Mouse (Mus musculus) midbrain, embryonic 16.5 days (tissue): ENCODE results near the gene Olfr735. TPM values are rescaled to one million over a fixed set of nuclear protein-coding genes. Genes with fewer than 3 reads are reported as not detected.

Experiments used
- polyA plus RNA-seq: library from polyadenylated mRNA; unstranded; fragments of >200 nt; fragmentation: Nextera tagmentation; extraction: Ambion mirVana; gene quantifications from 2 replicates; pipeline ENCODE4 v1.2.1, GENCODE M21; 2015

The Olfr735 gene
- polyA plus RNA-seq, 1 experiment from 2014 or later, result not detected

Other genes starting within 250 kb of the Olfr735 start
- not detected in 2 replicates for gene Olfr727, start 225.7 kb downstream of the Olfr735 start, polyA plus RNA-seq
- not detected in 2 replicates for gene Olfr728, start 206.2 kb downstream of the Olfr735 start, polyA plus RNA-seq
- not detected in 2 replicates for gene Olfr729, start 196.0 kb downstream of the Olfr735 start, polyA plus RNA-seq
- gene Olfr730, start 160.7 kb downstream of the Olfr735 start, polyA plus RNA-seq, result not detected in 2 replicates
- not detected in 2 replicates for gene Olfr731, start 107.0 kb downstream of the Olfr735 start, polyA plus RNA-seq
- gene Olfr732, start 64.7 kb downstream of the Olfr735 start, polyA plus RNA-seq, result not detected in 2 replicates
- gene Olfr733, start 47.4 kb downstream of the Olfr735 start, polyA plus RNA-seq, result not detected in 2 replicates
- not detected in 2 replicates for gene Olfr734, start 22.1 kb downstream of the Olfr735 start, polyA plus RNA-seq
- gene Tlr11, start 9.0 kb upstream of the Olfr735 start, polyA plus RNA-seq, result not detected in 2 replicates
- gene Olfr736, start 32.3 kb upstream of the Olfr735 start, polyA plus RNA-seq, result not detected in 2 replicates
- not detected in 2 replicates for gene Olfr738, start 58.7 kb upstream of the Olfr735 start, polyA plus RNA-seq
- not detected in 2 replicates for gene Olfr739, start 69.8 kb upstream of the Olfr735 start, polyA plus RNA-seq
- gene Olfr740, start 96.7 kb upstream of the Olfr735 start, polyA plus RNA-seq, result not detected in 2 replicates
- not detected in 2 replicates for gene Olfr741, start 123.9 kb upstream of the Olfr735 start, polyA plus RNA-seq
- gene Olfr742, start 154.7 kb upstream of the Olfr735 start, polyA plus RNA-seq, result not detected in 2 replicates
- gene Olfr743, start 173.0 kb upstream of the Olfr735 start, polyA plus RNA-seq, result not detected in 2 replicates